In the genomic region with DNA sequence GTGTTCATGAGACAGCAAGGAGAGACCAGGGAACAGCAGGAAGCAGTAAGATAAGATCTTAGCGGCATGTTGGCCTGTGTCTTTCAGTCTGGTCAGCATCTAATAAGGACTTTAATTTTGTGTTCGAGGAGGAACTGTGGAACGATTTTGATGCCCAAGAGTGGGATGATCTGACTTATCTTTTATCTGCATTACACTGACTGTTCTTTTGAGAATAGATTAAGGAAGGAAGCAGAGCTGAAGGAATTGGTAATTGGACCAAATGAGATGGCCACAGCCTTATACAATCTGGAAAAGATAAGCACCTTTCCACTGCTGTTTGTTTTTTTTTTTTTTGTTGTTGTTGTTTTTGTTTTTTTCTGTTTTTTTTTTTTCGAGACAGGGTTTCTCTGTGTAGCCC, we compare ENCODE assay signal across 14 mouse cellular contexts. TPM values are rescaled to one million over a fixed set of nuclear protein-coding genes. Genes with fewer than 3 reads are reported as not detected.
"Had no signal": no experiment of that assay in that cellular context is flagged by ENCODE, and none has a peak within 500 bp of the region (broad histone marks: within the 10 kb centered on the region; RNA-seq: fewer than 3 reads in every experiment).

No protein-coding gene starts in this region.

- ATAC-seq: midbrain, embryonic 15.5 days had no signal

- H3K4me2 ChIP-seq: limb, embryonic 13.5 days; midbrain, embryonic 15.5 days; neural tube, embryonic 13.5 days had no signal

- H3K27me3 ChIP-seq: limb, embryonic 13.5 days; midbrain, embryonic 15.5 days; neural tube, embryonic 13.5 days had no signal

- H3K9ac ChIP-seq: limb, embryonic 13.5 days; midbrain, embryonic 15.5 days; neural tube, embryonic 13.5 days had no signal

- H3K27ac ChIP-seq: kidney, postnatal 0 days; layer of hippocampus, adult 2 months; limb, embryonic 13.5 days; midbrain, embryonic 10.5 days; midbrain, embryonic 15.5 days; neural tube, embryonic 13.5 days had no signal

- H3K9me3 ChIP-seq: limb, embryonic 13.5 days; midbrain, embryonic 10.5 days; midbrain, embryonic 15.5 days; neural tube, embryonic 13.5 days had no signal

- DNase-seq: kidney, adult 11 months; kidney, adult 9 months; kidney, postnatal 4 days; left cerebral cortex, postnatal 4 days; lung, adult 18-20 months; right cerebral cortex, postnatal 25 days; thymus, postnatal 4 days had no signal

- H3K36me3 ChIP-seq: midbrain, embryonic 10.5 days; midbrain, embryonic 15.5 days; neural tube, embryonic 13.5 days had no signal

- H3K4me3 ChIP-seq: layer of hippocampus, adult 2 months; limb, embryonic 13.5 days; midbrain, embryonic 10.5 days; midbrain, embryonic 15.5 days; neural tube, embryonic 13.5 days had no signal

- H3K4me1 ChIP-seq: midbrain, embryonic 10.5 days; midbrain, embryonic 15.5 days had no signal

RNA-seq across cellular contexts. Expression of a gene that starts 49.1 kb away (rescaled TPM):
- total RNA-seq: monocyte, adult 5-6 weeks had no signal
